Mouse (Mus musculus): ENCODE data around the gene Il1b. TPM values are rescaled to one million over a fixed set of nuclear protein-coding genes. Genes with fewer than 3 reads are reported as not detected.
A peak's percentile ranks its signal among the peaks of the same experiment; 100 is the strongest.

Gene Il1b
- under 1 TPM in 1 of 2 experiments, not detected in 1; 0.60 TPM for total RNA-seq (2021)

- intact Hi-C loops (cut with DNase I): no loop called here
These were observed at the start of gene Il1b for GRCm38 (mm10) chr2:129371039-129371438. Il1b (minus strand) TSS chr2:129371139.

GRCm38 (mm10) chr2:129419361-129419880 lies 48.5 kb upstream of the Il1b start:
- intact Hi-C loops (cut with DNase I): no loop called here

More at GRCm38 (mm10) chr2:129371039-129371438, at the start of gene Il1b:
- DNase-seq: no peak

GRCm38 (mm10) chr2:129414593-129414992 lies 43.7 kb upstream of the Il1b start:
- no peak for DNase-seq
- intact Hi-C loops (cut with DNase I): no loop called here

More at GRCm38 (mm10) chr2:129419361-129419880, 48.5 kb upstream of the Il1b start:
- no peak for DNase-seq

- DNase-seq: no peak
- intact Hi-C loops (cut with DNase I): no loop called here
These were observed 42.5 kb upstream of the Il1b start for GRCm38 (mm10) chr2:129413488-129413887.

- DNase-seq: no peak
- intact Hi-C loops (cut with DNase I): no loop called here
These were observed 40.7 kb upstream of the Il1b start for GRCm38 (mm10) chr2:129411651-129412050.

GRCm38 (mm10) chr2:129410344-129410743 lies 39.4 kb upstream of the Il1b start:
- no peak for DNase-seq

GRCm38 (mm10) chr2:129408476-129408875 lies 37.5 kb upstream of the Il1b start:
- intact Hi-C loops (cut with DNase I): loop anchor here (1.0 kb wide), 1 partner anchor 32 kb away; no protein-coding TSS in a partner anchor
- peak; percentile 77 for DNase-seq

More at GRCm38 (mm10) chr2:129410344-129410743, 39.4 kb upstream of the Il1b start:
- intact Hi-C loops (cut with DNase I): no loop called here

- no peak for DNase-seq
- intact Hi-C loops (cut with DNase I): no loop called here
These were observed 36.7 kb upstream of the Il1b start for GRCm38 (mm10) chr2:129407596-129407995.

GRCm38 (mm10) chr2:129406508-129406907 lies 35.6 kb upstream of the Il1b start:
- intact Hi-C loops (cut with DNase I): no loop called here

GRCm38 (mm10) chr2:129403786-129404185 lies 32.8 kb upstream of the Il1b start:
- DNase-seq: no peak
- intact Hi-C loops (cut with DNase I): no loop called here

More at GRCm38 (mm10) chr2:129406508-129406907, 35.6 kb upstream of the Il1b start:
- DNase-seq: no peak

- no peak for DNase-seq
- intact Hi-C loops (cut with DNase I): no loop called here
These were observed 31.4 kb upstream of the Il1b start for GRCm38 (mm10) chr2:129402330-129402729.

GRCm38 (mm10) chr2:129401803-129402202 lies 30.9 kb upstream of the Il1b start:
- intact Hi-C loops (cut with DNase I): no loop called here
- DNase-seq: no peak

GRCm38 (mm10) chr2:129398176-129398575 lies 27.2 kb upstream of the Il1b start:
- intact Hi-C loops (cut with DNase I): no loop called here
- no peak for DNase-seq

- DNase-seq: peak; percentile 21
- intact Hi-C loops (cut with DNase I): no loop called here
These were observed 22.6 kb upstream of the Il1b start for GRCm38 (mm10) chr2:129393524-129393923.

- no peak for DNase-seq
- intact Hi-C loops (cut with DNase I): no loop called here
These were observed 19.2 kb upstream of the Il1b start for GRCm38 (mm10) chr2:129390161-129390560.

GRCm38 (mm10) chr2:129389323-129389722 lies 18.4 kb upstream of the Il1b start:
- intact Hi-C loops (cut with DNase I): no loop called here
- no peak for DNase-seq

GRCm38 (mm10) chr2:129385331-129385730 lies 14.4 kb upstream of the Il1b start:
- intact Hi-C loops (cut with DNase I): no loop called here
- no peak for DNase-seq

GRCm38 (mm10) chr2:129384272-129384660 lies 13.3 kb upstream of the Il1b start:
- intact Hi-C loops (cut with DNase I): no loop called here
- no peak for DNase-seq

- intact Hi-C loops (cut with DNase I): no loop called here
- DNase-seq: no peak
These were observed 12.8 kb upstream of the Il1b start for GRCm38 (mm10) chr2:129383512-129384271.

GRCm38 (mm10) chr2:129380746-129381474 lies 10.0 kb upstream of the Il1b start:
- DNase-seq: no peak
- intact Hi-C loops (cut with DNase I): no loop called here

- intact Hi-C loops (cut with DNase I): no loop called here
- DNase-seq: no peak
These were observed 9.3 kb upstream of the Il1b start for GRCm38 (mm10) chr2:129380211-129380610.

GRCm38 (mm10) chr2:129373307-129373706 lies 2.4 kb upstream of the Il1b start:
- intact Hi-C loops (cut with DNase I): no loop called here
- no peak for DNase-seq
